Mouse (Mus musculus) lung, adult 2 months (tissue): Measurements from ENCODE around the gene Mcm3ap.

ENCODE experiments used
- CTCF ChIP-seq: fragments of 200-500 bp; IDR thresholded peaks from 2 replicates; pipeline ENCODE4 v1.5.1; 2011; ENCODE audit warnings: mild to moderate bottlenecking, low read length, control low read depth; ENCODE audit not compliant: insufficient read depth
- POLR2A ChIP-seq: fragments of 200-500 bp; IDR thresholded peaks from 2 replicates; pipeline ENCODE4 v1.6.1; 2011; ENCODE audit warnings: low read depth, mild to moderate bottlenecking, control low read depth, low read length, borderline replicate concordance; ENCODE audit errors: extremely low read depth

- TF ChIP-seq POLR2A (no peak), CTCF (no peak)
Measured at GRCm38 (mm10) chr10:76440281-76440680, 28.4 kb upstream of the Mcm3ap start, which contains the start of gene AC141477.1.
